Mouse (Mus musculus): ENCODE measurements around the gene Col6a6. TPM values are rescaled to one million over a fixed set of nuclear protein-coding genes. Genes with fewer than 3 reads are reported as not detected.

Gene Col6a6
- polyA plus RNA-seq, 1 experiment = 0.75 TPM

DNA sequence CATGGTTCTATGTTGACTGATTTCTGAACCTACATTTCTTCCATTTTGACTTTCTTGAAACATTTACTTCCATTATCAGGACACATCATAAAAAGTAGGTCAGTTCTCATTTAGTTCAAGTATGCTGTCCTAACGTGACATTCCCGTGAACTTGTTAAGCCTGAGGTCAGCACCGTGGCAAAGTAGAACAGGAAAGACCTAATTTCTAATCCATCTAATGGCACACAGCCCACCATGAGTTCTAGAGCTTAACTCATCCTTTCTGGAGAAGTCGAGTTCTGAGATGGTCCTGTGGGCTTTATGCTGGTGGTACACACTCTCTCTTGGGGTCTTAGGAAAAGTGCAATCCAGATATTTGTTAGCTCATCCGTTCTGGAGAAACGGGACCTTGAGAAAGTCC lies 49.2 kb downstream of the Col6a6 start:
- Histone ChIP-seq H3K4me3 (ENCODE audit: insufficient read depth, low read depth, low read length) (no peak overlapping the region), H3K4me1 (ENCODE audit: control insufficient read depth, insufficient read depth, insufficient read length, low read length) (no peaks in the 10 kb centered on the region), H3K27ac (replicated peaks; ENCODE audit: low read depth, low read length) (no peak overlapping the region)

DNA sequence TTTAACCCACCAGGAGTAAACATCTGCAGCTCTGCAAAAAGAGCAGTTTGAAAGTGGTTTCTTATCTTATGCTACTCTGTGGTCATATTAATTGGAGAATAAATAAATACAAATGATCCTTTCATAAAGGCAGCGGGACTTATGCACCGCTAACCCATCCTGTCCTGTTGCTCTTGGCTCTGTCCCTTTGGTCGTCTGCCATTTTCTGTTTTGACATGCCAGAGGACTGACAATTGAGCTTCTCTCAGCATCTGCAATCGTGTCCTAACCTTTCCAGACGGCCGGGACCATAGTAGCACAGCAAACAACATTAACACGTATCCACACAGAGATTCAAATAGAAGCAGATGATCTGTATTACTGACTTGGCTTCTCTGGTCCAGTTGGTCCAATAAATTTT lies 53.1 kb downstream of the Col6a6 start:
- no peak overlapping the region for H3K4me3 ChIP-seq (ENCODE audit: insufficient read depth, low read depth, low read length)
- no peaks in the 10 kb centered on the region for H3K4me1 ChIP-seq (ENCODE audit: control insufficient read depth, insufficient read depth, insufficient read length, low read length)
- H3K27ac ChIP-seq (replicated peaks; ENCODE audit: low read depth, low read length) = no peak overlapping the region

- H3K4me3 ChIP-seq (ENCODE audit: insufficient read depth, low read depth, low read length) = no peak overlapping the region
- H3K4me1 ChIP-seq (ENCODE audit: control insufficient read depth, insufficient read depth, insufficient read length, low read length) = no peaks in the 10 kb centered on the region
- no peak overlapping the region for H3K27ac ChIP-seq (replicated peaks; ENCODE audit: low read depth, low read length)
These were observed 53.6 kb downstream of the Col6a6 start for GRCm38 (mm10) chr9:105774321-105774720.

- no peak overlapping the region for H3K4me3 ChIP-seq (ENCODE audit: insufficient read depth, low read depth, low read length)
- H3K27ac ChIP-seq (replicated peaks; ENCODE audit: low read depth, low read length) = no peak overlapping the region
- H3K4me1 ChIP-seq (ENCODE audit: control insufficient read depth, insufficient read depth, insufficient read length, low read length) = no peaks in the 10 kb centered on the region
These were observed 56.6 kb downstream of the Col6a6 start for GRCm38 (mm10) chr9:105771380-105771779.

GRCm38 (mm10) chr9:105770690-105771089 lies 57.3 kb downstream of the Col6a6 start:
- H3K27ac ChIP-seq (replicated peaks; ENCODE audit: low read depth, low read length) = no peak overlapping the region
- no peaks in the 10 kb centered on the region for H3K4me1 ChIP-seq (ENCODE audit: control insufficient read depth, insufficient read depth, insufficient read length, low read length)
- H3K4me3 ChIP-seq (ENCODE audit: insufficient read depth, low read depth, low read length) = no peak overlapping the region

DNA sequence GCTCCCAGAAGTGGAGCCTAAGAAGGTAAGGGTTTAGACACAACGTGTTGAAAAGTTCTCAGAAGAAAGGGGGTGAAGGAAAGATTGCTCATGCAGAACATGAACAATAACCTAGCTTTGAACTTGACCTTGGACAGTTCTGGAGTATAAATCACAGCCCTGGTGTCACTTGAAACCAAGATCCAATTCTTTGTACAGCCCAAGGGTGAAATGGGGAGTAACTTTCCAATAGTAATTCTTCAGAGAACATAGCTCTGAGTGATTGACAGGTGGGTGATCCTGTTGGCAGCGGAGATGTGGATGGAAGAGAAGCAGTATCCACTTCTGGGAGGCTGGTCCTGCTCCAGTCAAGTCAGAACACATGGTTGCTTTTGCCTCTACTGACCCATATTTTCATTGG lies 62.1 kb downstream of the Col6a6 start:
- H3K4me1 ChIP-seq (ENCODE audit: control insufficient read depth, insufficient read depth, insufficient read length, low read length) = no peaks in the 10 kb centered on the region
- H3K4me3 ChIP-seq (ENCODE audit: insufficient read depth, low read depth, low read length) = no peak overlapping the region
- H3K27ac ChIP-seq (replicated peaks; ENCODE audit: low read depth, low read length) = no peak overlapping the region

- no peak overlapping the region for H3K4me3 ChIP-seq (ENCODE audit: insufficient read depth, low read depth, low read length)
- H3K4me1 ChIP-seq (ENCODE audit: control insufficient read depth, insufficient read depth, insufficient read length, low read length) = no peaks in the 10 kb centered on the region
- H3K27ac ChIP-seq (replicated peaks; ENCODE audit: low read depth, low read length) = no peak overlapping the region
These were observed 63.3 kb downstream of the Col6a6 start for GRCm38 (mm10) chr9:105764681-105765080.

DNA sequence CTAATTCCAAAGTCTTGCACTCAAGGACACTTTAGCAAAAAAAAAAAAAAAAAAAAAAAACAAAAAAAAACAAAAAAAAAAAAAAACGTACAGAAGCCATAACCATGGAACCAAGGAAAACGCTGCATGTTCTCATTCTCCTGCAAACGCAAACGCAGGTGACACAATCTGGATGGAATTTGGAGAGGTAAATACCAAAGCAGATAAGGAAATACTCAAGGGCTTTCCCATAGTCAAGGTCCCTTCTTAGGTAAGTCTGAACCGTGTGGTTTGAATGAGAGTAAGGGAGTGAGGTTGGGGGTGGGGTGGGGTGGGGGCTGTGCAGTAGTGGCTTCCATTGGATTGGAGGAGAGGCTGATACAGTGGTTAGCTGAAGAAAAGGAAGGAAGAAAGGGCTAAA lies 63.8 kb downstream of the Col6a6 start:
- Histone ChIP-seq H3K4me1 (ENCODE audit: control insufficient read depth, insufficient read depth, insufficient read length, low read length) (no peaks in the 10 kb centered on the region), H3K27ac (replicated peaks; ENCODE audit: low read depth, low read length) (no peak overlapping the region), H3K4me3 (ENCODE audit: insufficient read depth, low read depth, low read length) (no peak overlapping the region)

DNA sequence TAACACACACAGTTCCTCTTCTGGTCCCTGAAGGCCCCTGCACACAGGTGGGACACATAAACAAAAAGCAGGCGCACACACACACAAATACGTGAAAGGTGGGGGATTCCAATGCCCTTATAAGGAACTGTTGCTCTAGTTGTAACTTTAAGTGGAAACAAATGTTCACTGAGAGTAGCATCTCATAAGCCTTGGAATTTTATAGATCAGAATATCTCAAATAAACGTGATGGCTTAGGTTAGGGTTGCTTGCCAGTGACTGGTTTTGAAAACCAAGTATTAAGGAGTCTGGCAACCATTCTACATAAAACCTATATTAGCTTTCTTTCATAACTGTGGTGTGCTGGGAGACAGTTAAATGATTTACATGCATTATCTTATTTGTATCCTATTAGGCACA lies 64.3 kb downstream of the Col6a6 start:
- H3K4me1 ChIP-seq (ENCODE audit: control insufficient read depth, insufficient read depth, insufficient read length, low read length) = no peaks in the 10 kb centered on the region
- no peak overlapping the region for H3K27ac ChIP-seq (replicated peaks; ENCODE audit: low read depth, low read length)
- H3K4me3 ChIP-seq (ENCODE audit: insufficient read depth, low read depth, low read length) = no peak overlapping the region

DNA sequence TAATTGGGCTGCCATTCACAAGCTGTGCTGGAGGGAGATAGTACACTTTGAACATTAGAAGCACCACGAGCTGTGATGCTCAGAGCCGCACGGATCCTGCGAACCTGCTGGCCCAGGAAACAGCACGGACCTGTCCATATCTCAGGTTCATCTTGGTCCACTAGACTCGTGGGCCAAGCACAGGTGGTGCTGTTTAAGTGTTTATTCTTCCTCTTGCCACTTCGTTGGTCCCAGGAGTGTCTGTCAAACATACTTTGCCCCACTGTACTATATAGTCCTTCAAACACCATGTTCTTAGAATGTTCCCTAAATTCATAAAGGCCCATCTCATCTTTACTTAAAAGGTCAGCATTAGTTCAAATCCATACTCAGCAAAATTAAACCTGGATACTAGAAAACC lies 65.7 kb downstream of the Col6a6 start:
- Histone ChIP-seq H3K4me1 (ENCODE audit: control insufficient read depth, insufficient read depth, insufficient read length, low read length) (no peaks in the 10 kb centered on the region), H3K4me3 (ENCODE audit: insufficient read depth, low read depth, low read length) (no peak overlapping the region), H3K27ac (replicated peaks; ENCODE audit: low read depth, low read length) (no peak overlapping the region)

DNA sequence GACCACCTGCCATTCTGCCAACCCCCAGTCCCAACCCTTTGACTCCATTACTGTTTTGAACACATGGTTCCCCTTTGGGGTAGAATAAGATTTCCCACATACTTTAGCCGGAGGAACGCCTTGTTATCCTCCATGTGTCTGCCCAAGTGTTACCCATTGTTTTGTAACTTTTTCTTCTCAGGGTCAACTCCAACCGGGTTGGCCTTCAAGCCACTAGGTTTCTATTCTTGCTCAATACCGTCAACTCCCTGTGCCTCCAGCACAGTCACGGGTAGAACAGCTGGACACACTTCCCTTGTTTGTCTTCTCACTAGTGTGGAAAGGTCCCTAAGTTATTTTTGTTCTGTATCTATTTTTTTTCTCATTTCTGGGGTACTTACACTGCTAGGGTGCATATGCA lies 69.1 kb downstream of the Col6a6 start:
- H3K4me3 ChIP-seq (ENCODE audit: insufficient read depth, low read depth, low read length) = no peak overlapping the region
- no peaks in the 10 kb centered on the region for H3K4me1 ChIP-seq (ENCODE audit: control insufficient read depth, insufficient read depth, insufficient read length, low read length)
- H3K27ac ChIP-seq (replicated peaks; ENCODE audit: low read depth, low read length) = no peak overlapping the region

DNA sequence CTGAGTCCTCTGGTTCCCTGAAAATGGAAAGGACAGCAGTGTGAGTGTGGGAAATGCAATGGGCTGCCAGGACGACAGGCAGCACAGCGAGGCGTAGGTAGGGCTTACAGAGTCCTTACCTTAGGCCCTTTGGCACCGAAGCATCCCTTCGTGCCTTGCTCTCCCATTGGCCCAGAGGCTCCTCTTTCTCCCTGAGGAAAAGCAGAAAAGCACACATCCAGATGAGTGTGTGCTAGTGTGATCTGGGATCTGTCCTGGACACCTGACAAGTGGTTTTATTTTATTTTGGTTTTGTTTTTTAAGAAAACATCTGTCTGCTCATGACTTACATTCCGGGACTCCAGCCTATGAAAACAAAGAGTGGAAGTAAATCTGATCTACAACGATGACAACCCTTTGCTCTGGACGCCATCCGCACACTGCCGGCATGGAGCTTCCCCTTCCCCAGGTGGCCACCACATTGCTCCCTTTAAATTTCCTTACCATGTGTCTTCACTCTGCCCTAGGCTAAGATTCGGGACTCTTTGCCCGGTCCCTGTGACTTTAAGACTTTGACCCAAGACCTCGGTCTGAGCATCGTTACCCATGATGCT lies 69.7 kb downstream of the Col6a6 start:
- H3K4me1 ChIP-seq (ENCODE audit: control insufficient read depth, insufficient read depth, insufficient read length, low read length) = no peaks in the 10 kb centered on the region
- H3K4me3 ChIP-seq (ENCODE audit: insufficient read depth, low read depth, low read length) = no peak overlapping the region
- H3K27ac ChIP-seq (replicated peaks; ENCODE audit: low read depth, low read length) = no peak overlapping the region

GRCm38 (mm10) chr9:105754256-105754655 lies 73.7 kb downstream of the Col6a6 start:
- Histone ChIP-seq H3K27ac (replicated peaks; ENCODE audit: low read depth, low read length) (no peak overlapping the region), H3K4me1 (ENCODE audit: control insufficient read depth, insufficient read depth, insufficient read length, low read length) (no peaks in the 10 kb centered on the region), H3K4me3 (ENCODE audit: insufficient read depth, low read depth, low read length) (no peak overlapping the region)

GRCm38 (mm10) chr9:105745861-105746260 lies 82.1 kb downstream of the Col6a6 start:
- no peaks in the 10 kb centered on the region for H3K4me1 ChIP-seq (ENCODE audit: control insufficient read depth, insufficient read depth, insufficient read length, low read length)
- no peak overlapping the region for H3K27ac ChIP-seq (replicated peaks; ENCODE audit: low read depth, low read length)
- H3K4me3 ChIP-seq (ENCODE audit: insufficient read depth, low read depth, low read length) = no peak overlapping the region

- Histone ChIP-seq H3K4me3 (ENCODE audit: insufficient read depth, low read depth, low read length) (no peak overlapping the region), H3K4me1 (ENCODE audit: control insufficient read depth, insufficient read depth, insufficient read length, low read length) (no peaks in the 10 kb centered on the region), H3K27ac (replicated peaks; ENCODE audit: low read depth, low read length) (no peak overlapping the region)
These were observed 87.5 kb downstream of the Col6a6 start for GRCm38 (mm10) chr9:105740413-105740812.

- H3K4me1 ChIP-seq (ENCODE audit: control insufficient read depth, insufficient read depth, insufficient read length, low read length) = no peaks in the 10 kb centered on the region
- H3K4me3 ChIP-seq (ENCODE audit: insufficient read depth, low read depth, low read length) = no peak overlapping the region
- H3K27ac ChIP-seq (replicated peaks; ENCODE audit: low read depth, low read length) = no peak overlapping the region
These were observed 88.5 kb downstream of the Col6a6 start for GRCm38 (mm10) chr9:105739446-105739845.

- H3K27ac ChIP-seq (replicated peaks; ENCODE audit: low read depth, low read length) = no peak overlapping the region
- H3K4me1 ChIP-seq (ENCODE audit: control insufficient read depth, insufficient read depth, insufficient read length, low read length) = no peaks in the 10 kb centered on the region
- no peak overlapping the region for H3K4me3 ChIP-seq (ENCODE audit: insufficient read depth, low read depth, low read length)
These were observed 90.5 kb downstream of the Col6a6 start for GRCm38 (mm10) chr9:105737448-105737847.
